Mouse (Mus musculus): ENCODE data around the gene Tmem151a. TPM values are rescaled to one million over a fixed set of nuclear protein-coding genes. Genes with fewer than 3 reads are reported as not detected.
"Not testable (repeated sequence)": the region's sequence is repeated elsewhere in the genome, so short reads cannot be mapped to it uniquely, and the experiment has no call there.

The Tmem151a gene
- polyA plus RNA-seq, 1 experiment from 2014 or later = 10.1 TPM

GRCm38 (mm10) chr19:5092083-5092482 is 6.8 kb upstream of the Tmem151a start:
- no peaks in the 10 kb centered on the region for H3K27me3 ChIP-seq
- no peak for ATAC-seq (ENCODE audit: low read depth)
- H3K36me3 ChIP-seq = peaks cover 42% of the 10 kb centered on the region
- H3K4me3 ChIP-seq = no peak overlapping the region
- no peak overlapping the region; the same call in 1 of the 2 replicates for H3K27ac ChIP-seq (replicated peaks)
- 86% methylated on average over 10 of the region's 10 CpGs for WGBS
- no peak overlapping the region for H3K4me2 ChIP-seq
- H3K9me3 ChIP-seq = no peaks in the 10 kb centered on the region
- H3K4me1 ChIP-seq (replicated peaks) = peaks cover 63% of the 10 kb centered on the region
- H3K9ac ChIP-seq = no peak overlapping the region

GRCm38 (mm10) chr19:5089324-5089723 is 4.0 kb upstream of the Tmem151a start:
- Histone ChIP-seq H3K9ac (peak overlapping the region; percentile 85), H3K27ac (replicated peaks) (no peak overlapping the region), H3K36me3 (peaks cover 42% of the 10 kb centered on the region), H3K4me3 (peak overlapping the region; percentile 86), H3K4me2 (peak overlapping the region; percentile 88), H3K4me1 (replicated peaks) (peaks cover 49% of the 10 kb centered on the region), H3K9me3 (no peaks in the 10 kb centered on the region), H3K27me3 (peaks cover 23% of the 10 kb centered on the region)
- WGBS = 89% methylated on average over 4 of the region's 4 CpGs
- ATAC-seq (ENCODE audit: low read depth) = no peak

GRCm38 (mm10) chr19:5087884-5088728 is 2.8 kb upstream of the Tmem151a start, which contains the start of gene Yif1a:
Gene Yif1a (plus strand): TSS chr19:5088538.
- peak; percentile 91 for ATAC-seq (ENCODE audit: low read depth)
- Histone ChIP-seq H3K4me1 (replicated peaks) (peaks cover 36% of the 10 kb centered on the region), H3K36me3 (peaks cover 34% of the 10 kb centered on the region), H3K9ac (peak within 1 kb of the TSS; percentile 85), H3K27me3 (peaks cover 35% of the 10 kb centered on the region), H3K4me2 (peak within 1 kb of the TSS; percentile 88), H3K4me3 (peak within 1 kb of the TSS; percentile 86), H3K9me3 (no peaks in the 10 kb centered on the region), H3K27ac (replicated peaks) (peak within 1 kb of the TSS; percentile 90)
- WGBS = under 1% methylated on average over 58 of the region's 58 CpGs

GRCm38 (mm10) chr19:5086533-5086932 is 1.2 kb upstream of the Tmem151a start:
- WGBS = 54% methylated on average over 4 of the region's 4 CpGs
- Histone ChIP-seq H3K4me1 (replicated peaks) (peaks cover 32% of the 10 kb centered on the region), H3K27me3 (peaks cover 51% of the 10 kb centered on the region), H3K36me3 (peaks cover 18% of the 10 kb centered on the region)
- H3K4me2 ChIP-seq; H3K9me3 ChIP-seq; H3K9ac ChIP-seq; H3K4me3 ChIP-seq; ATAC-seq (ENCODE audit: low read depth); H3K27ac ChIP-seq (replicated peaks): not testable (repeated sequence)

- peak overlapping the region; percentile 54 for H3K4me3 ChIP-seq
- peaks cover 68% of the 10 kb centered on the region for H3K27me3 ChIP-seq
- WGBS = 7% methylated on average over 15 of the region's 15 CpGs
- peak overlapping the region; percentile 78 for H3K9ac ChIP-seq
- no peak overlapping the region for H3K27ac ChIP-seq (replicated peaks)
- H3K9me3 ChIP-seq = no peaks in the 10 kb centered on the region
- H3K4me2 ChIP-seq = peak overlapping the region; percentile 78
- 0 out of 2 replicates have a peak, but pooled peaks cover 3% of the 10 kb centered on the region for H3K36me3 ChIP-seq
- ATAC-seq (ENCODE audit: low read depth) = no peak
- H3K4me1 ChIP-seq (replicated peaks) = peaks cover 32% of the 10 kb centered on the region
Measured at GRCm38 (mm10) chr19:5084834-5085144, 542 bp downstream of the Tmem151a start.

GRCm38 (mm10) chr19:5083961-5084833 is 1.1 kb downstream of the Tmem151a start:
- Histone ChIP-seq H3K4me3 (peak overlapping the region; percentile 54), H3K4me1 (replicated peaks) (peaks cover 27% of the 10 kb centered on the region), H3K27ac (replicated peaks) (no peak overlapping the region), H3K9ac (peak overlapping the region; percentile 78), H3K9me3 (no peaks in the 10 kb centered on the region), H3K36me3 (no peaks in the 10 kb centered on the region), H3K4me2 (peak overlapping the region; percentile 78), H3K27me3 (peaks cover 74% of the 10 kb centered on the region)
- no peak for ATAC-seq (ENCODE audit: low read depth)
- 69% methylated on average over 3 of the region's 3 CpGs for WGBS

- Histone ChIP-seq H3K27me3 (peaks cover 76% of the 10 kb centered on the region), H3K27ac (replicated peaks) (no peak overlapping the region), H3K9ac (no peak overlapping the region), H3K36me3 (no peaks in the 10 kb centered on the region), H3K4me3 (no peak overlapping the region), H3K4me1 (replicated peaks) (peaks cover 18% of the 10 kb centered on the region), H3K9me3 (no peaks in the 10 kb centered on the region), H3K4me2 (no peak overlapping the region)
- WGBS = 68% methylated on average over 24 of the region's 24 CpGs
- ATAC-seq (ENCODE audit: low read depth) = no peak
Measured at GRCm38 (mm10) chr19:5082596-5082995, 2.7 kb downstream of the Tmem151a start.

- H3K27me3 ChIP-seq = peaks cover 76% of the 10 kb centered on the region
- no peak overlapping the region for H3K9ac ChIP-seq
- H3K4me2 ChIP-seq = no peak overlapping the region
- no peak for ATAC-seq (ENCODE audit: low read depth)
- H3K36me3 ChIP-seq = no peaks in the 10 kb centered on the region
- no peak overlapping the region for H3K27ac ChIP-seq (replicated peaks)
- H3K4me3 ChIP-seq = no peak overlapping the region
- WGBS = 65% methylated on average over 18 of the region's 18 CpGs
- H3K4me1 ChIP-seq (replicated peaks) = peaks cover 13% of the 10 kb centered on the region; the same call in 1 of the 2 replicates
- H3K9me3 ChIP-seq = no peaks in the 10 kb centered on the region
Measured at GRCm38 (mm10) chr19:5082005-5082404, 3.3 kb downstream of the Tmem151a start.

GRCm38 (mm10) chr19:5079279-5079678 is 6.1 kb downstream of the Tmem151a start:
- Histone ChIP-seq H3K9ac (no peak overlapping the region), H3K36me3 (no peaks in the 10 kb centered on the region), H3K27me3 (peaks cover 68% of the 10 kb centered on the region), H3K9me3 (no peaks in the 10 kb centered on the region), H3K27ac (replicated peaks) (no peak overlapping the region), H3K4me2 (no peak overlapping the region), H3K4me3 (no peak overlapping the region), H3K4me1 (replicated peaks) (no peaks in the 10 kb centered on the region)
- ATAC-seq (ENCODE audit: low read depth) = no peak
- 98% methylated on average over 1 of the region's 1 CpGs for WGBS

GRCm38 (mm10) chr19:5073518-5073917 is 11.8 kb downstream of the Tmem151a start:
- Histone ChIP-seq H3K27me3 (peaks cover 47% of the 10 kb centered on the region), H3K4me1 (replicated peaks) (peaks cover 45% of the 10 kb centered on the region), H3K27ac (replicated peaks) (no peak overlapping the region), H3K9me3 (no peaks in the 10 kb centered on the region), H3K36me3 (no peaks in the 10 kb centered on the region), H3K9ac (no peak overlapping the region), H3K4me3 (no peak overlapping the region), H3K4me2 (no peak overlapping the region)
- 40% methylated on average over 5 of the region's 5 CpGs for WGBS
- no peak for ATAC-seq (ENCODE audit: low read depth)

GRCm38 (mm10) chr19:5073028-5073427 is 12.3 kb downstream of the Tmem151a start:
- H3K4me3 ChIP-seq = peak overlapping the region; percentile 43
- no peak overlapping the region for H3K9ac ChIP-seq
- WGBS = 2% methylated on average over 15 of the region's 15 CpGs
- H3K4me2 ChIP-seq = peak overlapping the region; percentile 76
- no peak overlapping the region; the same call in 1 of the 2 replicates for H3K27ac ChIP-seq (replicated peaks)
- H3K4me1 ChIP-seq (replicated peaks) = peaks cover 50% of the 10 kb centered on the region
- peaks cover 51% of the 10 kb centered on the region for H3K27me3 ChIP-seq
- ATAC-seq (ENCODE audit: low read depth) = no peak
- H3K9me3 ChIP-seq = no peaks in the 10 kb centered on the region
- no peaks in the 10 kb centered on the region for H3K36me3 ChIP-seq
